Mouse (Mus musculus) heart, embryonic 11.5 days (tissue): ENCODE results near the gene Dock8. TPM values are rescaled to one million over a fixed set of nuclear protein-coding genes. Genes with fewer than 3 reads are reported as not detected.

Experiments
- ATAC-seq: fragments of 200-750 bp; cut with Nextera tagmentation; replicated peaks from 2 replicates; pipeline ENCODE4 v1.8.0; 2017; ENCODE audit warnings: moderate library complexity; ENCODE audit not compliant: insufficient number of reproducible peaks, low FRiP score, low TSS enrichment
- H3K27ac ChIP-seq: fragments of 300-500 bp; sonication (generic); 2 replicates; pipeline ENCODE4 v1.5.1; 2014; ENCODE audit warnings: mild to moderate bottlenecking, low read depth, low read length
- H3K27me3 ChIP-seq: fragments of 300-500 bp; sonication (generic); 2 replicates; pipeline ENCODE4 v1.6.1; 2014; ENCODE audit warnings: mild to moderate bottlenecking, low read length, mixed read lengths; ENCODE audit not compliant: control insufficient read depth, insufficient read depth
- H3K36me3 ChIP-seq: fragments of 300-500 bp; sonication (generic); 2 replicates; pipeline ENCODE4 v1.6.1; 2014; ENCODE audit warnings: mild to moderate bottlenecking, low read length, moderate library complexity, mixed read lengths; ENCODE audit not compliant: control insufficient read depth, insufficient read depth
- H3K4me1 ChIP-seq: fragments of 300-500 bp; sonication (generic); 2 replicates; pipeline ENCODE4 v1.6.1; 2014; ENCODE audit warnings: low read length; ENCODE audit not compliant: control insufficient read depth, insufficient read depth
- H3K4me2 ChIP-seq: fragments of 300-500 bp; sonication (generic); 2 replicates; pipeline ENCODE4 v1.6.1; 2014; ENCODE audit warnings: mild to moderate bottlenecking, moderate library complexity
- H3K4me3 ChIP-seq: fragments of 300-500 bp; sonication (generic); 2 replicates; pipeline ENCODE4 v1.5.1; 2014; ENCODE audit warnings: low read depth, low read length
- H3K9ac ChIP-seq: fragments of 300-500 bp; sonication (generic); 2 replicates; pipeline ENCODE4 v1.6.1; 2014; ENCODE audit warnings: mild to moderate bottlenecking, low read depth, low read length, moderate library complexity
- H3K9me3 ChIP-seq: fragments of 300-500 bp; sonication (generic); replicated peaks from 2 replicates; pipeline ENCODE4 v1.6.1; 2016; ENCODE audit warnings: low read length; ENCODE audit not compliant: control insufficient read depth
- WGBS: fragments of 180-500 bp; shearing (Covaris S2); extraction: QIAGEN DNeasy Blood & Tissue Kit; methylation state at CpG from one replicate; pipeline ENCODE4 v1.1.7; 2014; ENCODE audit not compliant: insufficient replicate concordance; 5-methylcytosine and 5-hydroxymethylcytosine counted together
- polyA plus RNA-seq: library from polyadenylated mRNA; unstranded; fragments of >200 nt; fragmentation: Nextera tagmentation; extraction: Ambion mirVana; gene quantifications from 2 replicates; pipeline ENCODE4 v1.2.1, GENCODE M21; 2014

Gene Dock8
- polyA plus RNA-seq, 1 experiment from 2014 or later = 4.9 TPM

GRCm38 (mm10) chr19:25123031-25123430, 123.7 kb downstream of the Dock8 start:
- peak overlapping the region; percentile 52 for H3K4me2 ChIP-seq
- 32% methylated on average over 13 of the region's 13 CpGs for WGBS
- no peaks in the 10 kb centered on the region for H3K36me3 ChIP-seq
- H3K4me1 ChIP-seq = peaks cover 6% of the 10 kb centered on the region; the same call in 1 of the 2 replicates
- no peak overlapping the region for H3K27ac ChIP-seq
- H3K9me3 ChIP-seq = no peaks in the 10 kb centered on the region
- no peak overlapping the region for H3K9ac ChIP-seq
- peak overlapping the region; percentile 6; the same call in 1 of the 2 replicates for H3K4me3 ChIP-seq
- ATAC-seq = no peak
- no peaks in the 10 kb centered on the region for H3K27me3 ChIP-seq

DNA sequence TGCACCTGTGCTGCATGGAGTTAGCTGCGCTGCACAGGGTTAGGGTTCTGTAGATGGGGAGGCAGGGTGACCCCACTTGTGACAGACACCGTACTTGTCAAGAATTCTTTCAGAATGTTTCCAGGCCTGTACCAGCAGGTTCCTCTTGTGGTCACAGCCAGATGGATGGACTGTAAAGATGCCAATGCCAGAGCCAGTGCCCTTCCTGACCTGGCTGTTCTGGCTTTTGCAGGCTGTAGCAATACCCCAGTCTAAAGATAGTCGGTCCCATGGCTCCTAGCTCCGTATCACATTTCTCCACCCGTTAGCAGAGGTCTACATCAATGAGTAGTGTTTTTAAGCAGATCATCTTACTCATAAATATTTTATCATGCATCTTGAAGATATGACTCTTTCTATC, 124.1 kb downstream of the Dock8 start:
- no peak overlapping the region for H3K9ac ChIP-seq
- no peaks in the 10 kb centered on the region for H3K27me3 ChIP-seq
- H3K4me1 ChIP-seq = peaks cover 6% of the 10 kb centered on the region; the same call in 1 of the 2 replicates
- H3K27ac ChIP-seq = no peak overlapping the region
- H3K4me3 ChIP-seq = no peak overlapping the region
- no peak for ATAC-seq
- no peaks in the 10 kb centered on the region for H3K9me3 ChIP-seq
- no peaks in the 10 kb centered on the region for H3K36me3 ChIP-seq
- peak overlapping the region; percentile 52; the same call in 1 of the 2 replicates for H3K4me2 ChIP-seq
- WGBS = 70% methylated on average over 5 of the region's 5 CpGs

GRCm38 (mm10) chr19:25132322-25132721, 133.0 kb downstream of the Dock8 start:
- H3K4me2 ChIP-seq = no peak overlapping the region
- H3K36me3 ChIP-seq = no peaks in the 10 kb centered on the region
- no peaks in the 10 kb centered on the region for H3K27me3 ChIP-seq
- no peaks in the 10 kb centered on the region for H3K4me1 ChIP-seq
- no peak overlapping the region for H3K9ac ChIP-seq
- ATAC-seq = no peak
- H3K27ac ChIP-seq = no peak overlapping the region
- no peaks in the 10 kb centered on the region for H3K9me3 ChIP-seq
- no peak overlapping the region for H3K4me3 ChIP-seq
- WGBS = 19% methylated on average over 4 of the region's 4 CpGs

GRCm38 (mm10) chr19:25133959-25134358, 134.6 kb downstream of the Dock8 start:
- Histone ChIP-seq H3K9ac (no peak overlapping the region), H3K4me2 (no peak overlapping the region), H3K4me3 (no peak overlapping the region), H3K9me3 (no peaks in the 10 kb centered on the region), H3K27ac (no peak overlapping the region), H3K36me3 (no peaks in the 10 kb centered on the region), H3K27me3 (no peaks in the 10 kb centered on the region), H3K4me1 (peaks cover 5% of the 10 kb centered on the region; the same call in 1 of the 2 replicates)
- no peak for ATAC-seq
- 88% methylated on average over 2 of the region's 2 CpGs for WGBS

- no peak overlapping the region for H3K4me3 ChIP-seq
- no peak overlapping the region for H3K27ac ChIP-seq
- ATAC-seq = no peak
- H3K9me3 ChIP-seq = no peaks in the 10 kb centered on the region
- H3K4me1 ChIP-seq = peaks cover 5% of the 10 kb centered on the region; the same call in 1 of the 2 replicates
- WGBS = 31% methylated on average over 1 of the region's 1 CpGs
- no peaks in the 10 kb centered on the region for H3K36me3 ChIP-seq
- no peak overlapping the region for H3K4me2 ChIP-seq
- no peak overlapping the region for H3K9ac ChIP-seq
- H3K27me3 ChIP-seq = no peaks in the 10 kb centered on the region
Observed at GRCm38 (mm10) chr19:25136171-25136570, 136.8 kb downstream of the Dock8 start.

DNA sequence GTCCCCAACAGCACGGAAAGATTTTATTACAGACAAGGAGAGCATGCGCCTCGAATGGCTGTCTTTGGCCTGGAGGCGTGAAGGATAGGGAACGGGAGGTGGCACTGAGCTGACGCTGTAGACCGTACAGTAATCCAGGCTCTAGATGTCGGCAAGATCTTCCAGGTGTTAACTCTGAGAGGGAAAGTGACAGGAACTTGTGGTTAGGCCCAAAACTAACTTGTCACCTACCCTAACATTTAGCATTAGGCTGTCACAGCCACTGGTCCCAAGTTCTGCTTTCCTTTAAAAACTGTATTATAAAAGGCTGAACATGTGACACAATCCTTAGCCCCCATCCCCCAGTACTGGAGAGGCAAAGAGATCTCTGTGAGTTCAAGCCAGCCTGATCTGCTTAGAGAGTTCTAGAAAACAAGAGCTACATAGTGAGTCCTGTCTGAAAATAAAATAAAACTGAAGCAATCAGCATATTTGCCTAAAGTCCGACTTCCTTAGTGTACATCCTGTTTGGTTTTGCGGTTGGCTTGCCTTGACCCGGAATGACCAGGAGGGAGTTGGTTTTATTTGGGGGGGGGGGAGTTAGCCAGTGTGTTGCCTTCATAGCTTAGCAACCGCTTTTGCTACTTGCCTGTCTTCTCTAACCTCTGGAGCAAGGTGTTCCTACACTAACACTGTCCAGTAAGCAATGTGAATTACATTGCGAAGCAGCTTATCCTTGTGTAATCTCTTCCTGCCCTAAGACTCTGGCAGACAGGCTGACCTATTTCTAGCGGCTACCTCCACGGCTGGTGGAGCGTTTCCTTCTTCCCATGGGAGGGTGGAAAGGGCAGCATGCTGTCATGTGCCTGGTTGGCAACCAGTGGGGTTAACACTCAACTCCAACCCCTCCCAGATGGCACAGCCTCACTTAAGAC, 138.8 kb downstream of the Dock8 start:
- no peak overlapping the region for H3K4me2 ChIP-seq
- no peaks in the 10 kb centered on the region for H3K27me3 ChIP-seq
- no peaks in the 10 kb centered on the region for H3K9me3 ChIP-seq
- ATAC-seq = no peak
- H3K36me3 ChIP-seq = no peaks in the 10 kb centered on the region
- peaks cover 5% of the 10 kb centered on the region; the same call in 1 of the 2 replicates for H3K4me1 ChIP-seq
- WGBS = 67% methylated on average over 16 of the region's 16 CpGs
- H3K27ac ChIP-seq = no peak overlapping the region
- no peak overlapping the region for H3K4me3 ChIP-seq
- H3K9ac ChIP-seq = no peak overlapping the region

DNA sequence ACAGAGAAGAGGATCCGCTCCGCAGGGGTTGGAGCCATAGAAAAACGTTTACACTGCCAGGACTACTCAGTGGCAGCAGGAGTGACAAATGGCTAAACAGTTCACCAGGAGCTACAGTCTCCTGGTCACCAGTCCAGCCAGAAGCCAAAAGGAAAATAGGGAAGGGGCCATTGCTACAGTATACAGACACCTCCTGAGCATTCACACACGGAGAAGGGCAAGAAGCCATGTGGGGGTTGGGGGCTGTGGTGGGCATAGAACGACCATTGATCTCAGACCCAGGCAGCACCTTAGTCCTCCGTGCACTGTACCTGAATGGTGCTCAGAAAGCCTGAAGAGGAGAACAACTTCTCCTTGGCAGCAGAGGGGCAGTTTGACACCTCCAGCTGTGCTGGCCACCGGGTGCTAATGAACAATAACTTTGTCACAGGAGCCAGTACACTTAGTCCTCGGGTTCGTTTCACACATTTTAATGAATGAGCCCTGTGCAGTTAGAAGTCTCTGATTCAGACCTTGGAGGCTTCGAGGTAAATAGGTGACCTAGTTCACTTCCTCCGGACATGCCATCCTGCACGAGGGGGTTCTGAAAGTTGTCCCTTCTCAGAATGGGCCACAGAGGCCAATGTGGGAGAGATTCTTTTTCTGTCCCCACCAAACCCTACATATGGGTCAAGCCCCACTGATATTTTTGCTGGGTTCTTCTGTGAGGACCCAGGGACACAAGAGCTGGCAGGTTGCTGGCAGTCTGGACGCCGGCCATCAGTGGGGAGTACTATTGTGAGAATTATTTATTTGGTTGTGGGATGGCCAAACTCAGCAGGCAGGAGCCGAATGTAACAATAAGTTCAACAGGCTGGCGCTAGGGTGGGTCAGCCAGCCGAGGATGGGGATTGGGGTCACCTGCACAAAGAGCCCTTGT, 145.0 kb downstream of the Dock8 start:
- H3K9me3 ChIP-seq = no peaks in the 10 kb centered on the region
- no peaks in the 10 kb centered on the region for H3K4me1 ChIP-seq
- no peaks in the 10 kb centered on the region for H3K36me3 ChIP-seq
- no peak overlapping the region for H3K27ac ChIP-seq
- no peak overlapping the region for H3K4me2 ChIP-seq
- WGBS = 48% methylated on average over 17 of the region's 17 CpGs
- no peak for ATAC-seq
- no peak overlapping the region for H3K9ac ChIP-seq
- H3K4me3 ChIP-seq = no peak overlapping the region
- H3K27me3 ChIP-seq = no peaks in the 10 kb centered on the region

DNA sequence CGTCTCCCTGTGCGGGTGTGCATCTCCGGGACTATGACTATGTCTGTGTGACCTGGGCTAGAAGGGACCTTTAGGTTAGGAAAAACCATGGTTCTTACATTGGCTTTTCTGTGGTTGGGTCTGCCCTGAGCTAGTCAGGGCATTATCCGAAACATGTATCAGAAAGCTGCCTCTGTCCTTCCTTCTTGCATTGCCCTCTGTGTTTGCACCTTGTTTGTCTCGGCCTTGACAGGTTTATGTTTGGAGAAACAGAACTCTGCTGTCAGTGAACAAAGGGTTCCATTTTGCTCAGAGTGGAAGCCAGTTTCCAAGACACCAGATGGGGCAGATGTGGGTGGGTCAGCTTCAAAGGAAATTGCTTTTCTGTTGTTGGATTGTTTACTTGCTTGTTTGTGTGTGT, 145.8 kb downstream of the Dock8 start:
- H3K9ac ChIP-seq = no peak overlapping the region
- WGBS = 67% methylated on average over 5 of the region's 5 CpGs
- no peaks in the 10 kb centered on the region for H3K27me3 ChIP-seq
- no peaks in the 10 kb centered on the region for H3K36me3 ChIP-seq
- no peak for ATAC-seq
- H3K4me3 ChIP-seq = no peak overlapping the region
- H3K4me2 ChIP-seq = no peak overlapping the region
- H3K27ac ChIP-seq = no peak overlapping the region
- H3K4me1 ChIP-seq = no peaks in the 10 kb centered on the region
- H3K9me3 ChIP-seq = no peaks in the 10 kb centered on the region
